8 mouse cellular contexts compared by ENCODE assay signal in genomic region chr1:168416729-168417437, GRCm38 (mm10). TPM values are rescaled to one million over a fixed set of nuclear protein-coding genes. Genes with fewer than 3 reads are reported as not detected.
DNase-seq lines count a peak whose midpoint lies in the region; ATAC-seq and TF ChIP-seq lines count a peak whose summit lies in the region.

No protein-coding gene starts in this region.

- ATAC-seq in hindbrain, embryonic 15.5 days (ENCODE audit: low FRiP score, low read depth), result 0 out of 2 replicates have a peak, but pooled peaks have one; percentile 44
- 0 out of 2 replicates have a peak, but pooled peaks have one; percentile 23 for ATAC-seq in midbrain, embryonic 16.5 days

- peak overlapping the region; percentile 55; the same call in 1 of the 2 replicates for H3K27ac ChIP-seq in layer of hippocampus, adult 2 months
- H3K27ac ChIP-seq in hindbrain, embryonic 15.5 days (replicated peaks), result no peak overlapping the region
- H3K27ac ChIP-seq in midbrain, embryonic 16.5 days (ENCODE audit: low read length), result no peak overlapping the region

- H3K9me3 ChIP-seq in hindbrain, embryonic 15.5 days, result no peaks in the 10 kb centered on the region
- no peaks in the 10 kb centered on the region for H3K9me3 ChIP-seq in midbrain, embryonic 16.5 days (replicated peaks; ENCODE audit: control insufficient read depth, low read length, poor library complexity, severe bottlenecking)

- no peak for DNase-seq in layer of hippocampus, adult 2 months (ENCODE audit: low spot score in 2 of 2)
- no peak for DNase-seq in layer of hippocampus, adult 9-11 months
- DNase-seq in embryo, embryonic 10 days (ENCODE audit: low spot score), result peak; percentile 78
- DNase-seq in left cerebral cortex, postnatal 25 days (ENCODE audit: low spot score in 2 of 2), result no peak
- DNase-seq in gastrocnemius, postnatal 10 days, result no peak
- DNase-seq in frontal cortex, postnatal 14 days (ENCODE audit: low spot score in 2 of 2), result no peak

- no peak overlapping the region for H3K9ac ChIP-seq in hindbrain, embryonic 15.5 days
- H3K9ac ChIP-seq in midbrain, embryonic 16.5 days (ENCODE audit: low read depth, low read length), result peak overlapping the region; percentile 50; the same call in 1 of the 2 replicates

- intact Hi-C loops in left cerebral cortex, postnatal 25 days (cut with DNase I), result loop anchor here (2.0 kb wide), 1 partner anchor 22 kb away; no protein-coding TSS in a partner anchor

- H3K4me3 ChIP-seq in layer of hippocampus, adult 2 months, result no peak overlapping the region
- H3K4me3 ChIP-seq in hindbrain, embryonic 15.5 days, result no peak overlapping the region
- peak overlapping the region; percentile 11 for H3K4me3 ChIP-seq in midbrain, embryonic 16.5 days (ENCODE audit: low read depth, low read length)

- no peaks in the 10 kb centered on the region for H3K27me3 ChIP-seq in hindbrain, embryonic 15.5 days
- H3K27me3 ChIP-seq in midbrain, embryonic 16.5 days (ENCODE audit: control insufficient read depth, insufficient read depth, low read depth, low read length), result no peaks in the 10 kb centered on the region

- no peak overlapping the region for H3K4me2 ChIP-seq in hindbrain, embryonic 15.5 days
- H3K4me2 ChIP-seq in midbrain, embryonic 16.5 days (ENCODE audit: low read length), result peak overlapping the region; percentile 23

- WGBS in hindbrain, embryonic 15.5 days, result 15% methylated on average over 11 of the region's 11 CpGs
- 14% methylated on average over 11 of the region's 11 CpGs for WGBS in midbrain, embryonic 16.5 days

- peaks cover 34% of the 10 kb centered on the region for H3K4me1 ChIP-seq in hindbrain, embryonic 15.5 days (replicated peaks)
- peaks cover 39% of the 10 kb centered on the region for H3K4me1 ChIP-seq in midbrain, embryonic 16.5 days (ENCODE audit: control insufficient read depth, insufficient read depth, low read length)

- no peaks in the 10 kb centered on the region for H3K36me3 ChIP-seq in hindbrain, embryonic 15.5 days
- H3K36me3 ChIP-seq in midbrain, embryonic 16.5 days (ENCODE audit: control insufficient read depth, insufficient read depth, low read length), result no peaks in the 10 kb centered on the region

- no peak for TF ChIP-seq CTCF in layer of hippocampus, adult 2 months (conservative IDR thresholded peaks at IDR 0.05)

RNA-seq across cellular contexts. Expression of gene Pbx1, which starts 15.2 kb away (rescaled TPM):
- 100 to 1,000 TPM; 120 to 123 TPM for total RNA-seq in layer of hippocampus, adult 2 months (2021)
- 44.2 and 57.0 TPM in 2 replicates for polyA plus RNA-seq in hindbrain, embryonic 15.5 days (2015; fragmentation: Nextera tagmentation; extraction: Ambion mirVana)
- polyA plus RNA-seq in midbrain, embryonic 16.5 days (2015; fragmentation: Nextera tagmentation; extraction: Ambion mirVana), result 71.8 and 77.8 TPM in 2 replicates
- total RNA-seq in left cerebral cortex, postnatal 25 days (2021), result 100 to 1,000 TPM; 129 to 137 TPM
- total RNA-seq in gastrocnemius, postnatal 10 days (2021), result 10 to 100 TPM; 27.0 to 32.2 TPM
